Mouse (Mus musculus) ES-E14 (cell line): ENCODE measurements around the gene Trim63.

Experiments used
- CHD2 ChIP-seq: IDR thresholded peaks from 2 replicates; pipeline ENCODE4 v1.6.1; 2014; ENCODE audit warnings: mild to moderate bottlenecking, low read depth, low read length, inconsistent platforms
- HCFC1 ChIP-seq: IDR thresholded peaks from 2 replicates; pipeline ENCODE4 v1.6.1; 2012; ENCODE audit warnings: low read length, inconsistent platforms, borderline replicate concordance; ENCODE audit not compliant: insufficient read depth
- MAFK ChIP-seq: IDR thresholded peaks from 2 replicates; pipeline ENCODE4 v1.6.1; 2014; ENCODE audit warnings: mild to moderate bottlenecking, low read depth, low read length, inconsistent platforms; ENCODE audit not compliant: insufficient read depth
- ZC3H11A ChIP-seq: IDR thresholded peaks from 2 replicates; pipeline ENCODE4 v1.6.1; 2012; ENCODE audit warnings: low read depth, mild to moderate bottlenecking, inconsistent platforms, low read length, borderline replicate concordance
- ZNF384 ChIP-seq: IDR thresholded peaks from 2 replicates; pipeline ENCODE4 v1.6.1; 2012; ENCODE audit warnings: low read depth, low read length, inconsistent platforms

GRCm38 (mm10) chr4:134372294-134372747, 57.4 kb downstream of the Trim63 start:
- TF ChIP-seq ZC3H11A (no peak), HCFC1 (no peak), ZNF384 (peak; percentile 91), MAFK (no peak), CHD2 (no peak)
